Mouse (Mus musculus) megakaryocyte, embryonic 14.5 days (primary cell): ENCODE measurements around the gene Paqr3.

Experiments
- FLI1 ChIP-seq: IDR thresholded peaks from 2 replicates; pipeline ENCODE4 v1.6.1; 2012; ENCODE audit warnings: low read length, inconsistent platforms, mixed read lengths
- GATA1 ChIP-seq: IDR thresholded peaks from 3 replicates; pipeline ENCODE4 v1.6.1; 2012; ENCODE audit warnings: mixed read lengths, low read length, inconsistent platforms, borderline replicate concordance

- TF ChIP-seq GATA1 (no peak), FLI1 (no peak)
Observed at GRCm38 (mm10) chr5:97087030-97087630, 24.3 kb downstream of the Paqr3 start.
